Mouse (Mus musculus) brain, embryonic 14.5 days (tissue): Measurements from ENCODE around the gene Antxr1. TPM values are rescaled to one million over a fixed set of nuclear protein-coding genes. Genes with fewer than 3 reads are reported as not detected.

Experiments used
- DNase-seq: peaks from one replicate; pipeline ENCODE4 v3.0.0-alpha.2; 2011; ENCODE audit warnings: low read depth
- CTCF ChIP-seq: fragments of 200-500 bp; IDR thresholded peaks from 2 replicates; pipeline ENCODE4 v1.5.1; 2012; ENCODE audit warnings: inconsistent platforms, mild to moderate bottlenecking, moderate library complexity, borderline replicate concordance; ENCODE audit not compliant: insufficient read depth, insufficient read length; ENCODE audit errors: extremely low read depth
- POLR2A ChIP-seq: fragments of 200-500 bp; IDR thresholded peaks from 2 replicates; pipeline ENCODE4 v1.6.1; 2012; ENCODE audit warnings: mild to moderate bottlenecking, inconsistent platforms, borderline replicate concordance; ENCODE audit not compliant: poor library complexity, insufficient read depth, insufficient read length, severe bottlenecking; ENCODE audit errors: extremely low read depth
- polyA plus RNA-seq: library from polyadenylated mRNA; depleted of rRNA; stranded (reverse); fragments of >200 nt; gene quantifications from 2 replicates; pipeline ENCODE4 v1.2.3, GENCODE M21; 2012; rRNA removed

The Antxr1 gene
- 6.0 and 10.0 TPM in 2 replicates for polyA plus RNA-seq

GRCm38 (mm10) chr6:87335091-87335934 lies at the start of gene Antxr1:
Gene Antxr1 (minus strand): TSS chr6:87335821.
- peak; percentile 72 for DNase-seq
- TF ChIP-seq CTCF, result peak; percentile 57; the same call in 1 of the 2 replicates
- TF ChIP-seq POLR2A, result no peak

DNA sequence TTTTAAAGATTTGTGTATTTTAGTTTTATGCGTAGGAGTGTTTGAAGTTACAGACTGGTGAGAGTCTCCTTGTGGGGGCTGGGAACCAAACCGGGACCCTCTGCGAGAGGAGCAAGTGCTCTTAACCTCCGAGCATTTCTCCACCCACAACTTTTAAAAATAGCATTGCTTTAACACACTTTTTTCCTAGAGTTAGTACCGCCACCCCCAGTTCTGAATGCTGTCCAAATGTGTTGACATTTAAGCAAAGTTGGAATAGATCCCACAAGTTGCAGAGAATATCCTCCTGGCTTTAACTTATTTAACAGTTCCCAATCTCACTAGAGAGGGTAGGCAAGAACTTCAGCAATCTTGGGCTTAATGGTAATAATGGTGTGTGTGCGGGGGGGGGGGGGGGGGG lies 49.1 kb upstream of the Antxr1 start:
- DNase-seq, result peak; percentile 11
- TF ChIP-seq POLR2A, result no peak
- no peak for TF ChIP-seq CTCF

- peak; percentile 58 for DNase-seq
- no peak for TF ChIP-seq POLR2A
- TF ChIP-seq CTCF, result peak; percentile 58; the same call in 1 of the 2 replicates
Measured at GRCm38 (mm10) chr6:87383926-87384691, 48.5 kb upstream of the Antxr1 start.

GRCm38 (mm10) chr6:87373057-87373456 lies 37.4 kb upstream of the Antxr1 start, which contains the start of gene Gkn2:
Gene Gkn2 (plus strand): TSS chr6:87373357.
- no peak for TF ChIP-seq POLR2A
- no peak for DNase-seq

GRCm38 (mm10) chr6:87369223-87369622 lies 33.6 kb upstream of the Antxr1 start:
- DNase-seq, result no peak
- TF ChIP-seq CTCF, result no peak
- TF ChIP-seq POLR2A, result no peak

- DNase-seq, result peak; percentile 44
- TF ChIP-seq CTCF (no peak), POLR2A (no peak)
Measured at GRCm38 (mm10) chr6:87354441-87354840, 18.8 kb upstream of the Antxr1 start.

DNA sequence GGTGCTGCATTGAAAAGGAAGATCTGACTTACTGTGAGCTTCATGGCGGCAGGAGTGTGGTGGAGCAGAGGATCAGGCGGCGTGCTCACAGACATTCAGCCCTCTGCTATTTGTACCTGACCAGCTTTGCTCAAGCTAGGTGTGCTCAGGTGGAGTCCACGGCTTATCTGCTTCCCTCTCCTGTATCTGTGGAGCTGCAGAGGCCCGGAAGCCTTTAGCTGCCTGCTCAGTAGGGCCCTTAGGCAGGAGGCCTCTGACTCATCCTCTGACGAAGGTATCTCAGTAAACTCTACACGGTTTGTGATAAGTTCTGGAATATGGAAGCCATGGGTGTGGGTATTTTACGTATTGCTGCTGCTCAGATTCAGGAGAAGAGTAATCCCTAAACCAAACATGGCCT lies 15.2 kb upstream of the Antxr1 start, which contains the start of gene Gkn1:
TSS of gene Gkn1 (minus strand) at position 114 of the 400 bp plus-strand sequence.
- TF ChIP-seq POLR2A (no peak), CTCF (no peak)
- no peak for DNase-seq

DNA sequence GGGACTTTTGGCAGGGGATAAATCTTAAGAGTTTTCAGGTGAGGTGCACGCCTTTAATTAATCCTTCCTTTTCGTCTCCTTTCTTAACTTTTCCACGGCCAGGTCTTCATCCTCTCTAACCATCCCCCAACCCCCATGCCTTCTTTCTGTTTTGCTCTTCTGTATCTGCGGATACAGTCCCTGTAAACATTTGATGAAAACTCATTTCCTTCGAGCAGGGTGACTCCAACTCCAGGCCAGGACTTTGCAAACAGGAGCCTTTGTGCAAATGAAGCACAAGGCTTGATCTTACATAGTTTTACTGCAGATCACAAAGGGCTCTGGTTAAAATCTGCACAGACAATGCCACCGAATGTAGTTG lies 294 bp upstream of the Antxr1 start:
- DNase-seq, result no peak
- TF ChIP-seq POLR2A (no peak), CTCF (no peak)

DNA sequence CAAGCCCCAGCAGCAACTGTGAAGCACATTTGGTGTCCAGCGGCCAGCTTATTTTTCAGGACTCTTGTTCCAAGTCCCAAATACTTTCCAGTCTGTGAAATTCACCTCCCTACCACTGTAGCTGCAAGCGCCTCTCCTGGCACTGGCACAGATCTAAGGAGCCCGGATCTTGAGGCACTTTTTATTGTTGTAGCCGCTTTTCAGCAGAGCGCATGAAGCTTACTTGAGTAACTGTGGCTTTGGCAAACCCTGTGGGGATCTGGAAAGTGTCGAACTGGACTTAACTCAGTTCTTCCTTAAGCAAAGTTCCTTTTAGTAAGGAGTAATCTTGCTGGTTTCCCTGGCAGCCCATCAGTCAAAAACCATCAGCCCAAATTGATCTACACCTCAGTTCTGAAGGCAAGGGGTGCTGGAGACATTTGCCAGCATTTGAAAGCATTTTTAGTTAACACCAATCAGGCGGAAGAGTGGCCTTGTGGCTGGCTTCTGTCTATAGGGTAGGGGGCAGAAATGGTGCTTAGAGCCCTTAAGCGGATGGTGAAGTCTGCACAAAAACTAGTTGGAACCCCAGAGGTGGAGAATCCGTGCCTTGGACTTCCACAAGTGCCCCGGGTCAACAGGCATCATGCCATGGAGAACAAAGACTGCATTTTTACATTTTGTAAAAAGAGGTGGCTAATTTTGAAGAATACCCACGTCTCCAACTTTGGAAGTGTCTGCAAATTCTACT lies 1.1 kb downstream of the Antxr1 start:
- peak; percentile 25; the same call in 1 of the 2 replicates for TF ChIP-seq CTCF
- TF ChIP-seq POLR2A, result no peak
- peak; percentile 85 for DNase-seq

GRCm38 (mm10) chr6:87332380-87332779 lies 3.2 kb downstream of the Antxr1 start:
- TF ChIP-seq CTCF (no peak), POLR2A (no peak)
- DNase-seq, result no peak

GRCm38 (mm10) chr6:87328265-87329173 lies 7.1 kb downstream of the Antxr1 start:
- TF ChIP-seq CTCF, result no peak
- TF ChIP-seq POLR2A, result no peak
- DNase-seq, result peak; percentile 35
